Mouse (Mus musculus) MEL (cell line): Measurements from ENCODE around the gene Pdia6.

Source experiments
- CTCF ChIP-seq, 3 experiments: IDR thresholded peaks in 2 of 3; conservative IDR thresholded peaks in 1 of 3; 2 replicates each; pipeline ENCODE4 v1.5.1; 2011 to 2012; ENCODE audit warnings: low read length in 3 of 3, low read depth in 2 of 3, mild to moderate bottlenecking in 2 of 3, improper control_type of control experiment in 1 of 3, inconsistent platforms in 1 of 3, mixed read lengths in 1 of 3, moderate library complexity in 1 of 3; ENCODE audit not compliant: control insufficient read depth in 1 of 3, insufficient read depth in 1 of 3, poor library complexity in 1 of 3, severe bottlenecking in 1 of 3
- EP300 ChIP-seq, 2 experiments: IDR thresholded peaks; 2 replicates each; pipeline ENCODE4 v1.6.1; 2011; ENCODE audit warnings: improper control_type of control experiment in 2 of 2, low read length in 2 of 2, low read depth in 1 of 2, mild to moderate bottlenecking in 1 of 2
- MEF2A ChIP-seq: IDR thresholded peaks from 2 replicates; pipeline ENCODE4 v1.6.1; 2014; ENCODE audit warnings: low read depth, mild to moderate bottlenecking, inconsistent platforms, low read length, improper control_type of control experiment; ENCODE audit not compliant: poor library complexity, insufficient replicate concordance, severe bottlenecking; ENCODE audit errors: extremely low read depth
- POLR2AphosphoS2 ChIP-seq: IDR thresholded peaks from 2 replicates; pipeline ENCODE4 v1.6.1; 2011; ENCODE audit warnings: low read length, improper control_type of control experiment

DNA sequence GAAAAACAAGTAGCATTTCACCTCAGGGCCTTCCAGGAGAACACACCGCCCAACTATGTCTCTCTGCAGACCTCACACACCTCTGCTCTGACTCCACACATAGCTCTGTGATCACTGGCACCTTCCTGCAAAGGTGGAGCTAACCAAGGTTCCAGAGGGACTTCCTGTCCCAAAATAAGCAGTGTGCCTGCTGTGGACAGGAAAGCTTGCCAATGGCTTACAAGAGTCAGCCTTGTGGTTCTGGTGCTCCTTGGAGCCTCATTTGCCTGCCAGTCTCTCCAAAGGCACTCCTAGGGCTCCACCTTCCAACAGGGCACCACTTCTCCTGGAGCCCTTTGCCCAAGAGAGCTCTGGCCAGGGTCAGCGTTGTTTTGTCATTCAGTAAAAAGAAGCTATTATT is 1.5 kb upstream of the Pdia6 start:
- TF ChIP-seq CTCF (IDR thresholded peaks at IDR 0.05 in 2 of 3, conservative IDR thresholded peaks at IDR 0.05 in 1 of 3; ENCODE audit: control insufficient read depth in 1 of 3, insufficient read depth in 1 of 3, low read depth in 2 of 3, low read length in 3 of 3, poor library complexity in 1 of 3, severe bottlenecking in 1 of 3) = no peak
- TF ChIP-seq EP300 (IDR thresholded peaks at IDR 0.05; ENCODE audit: low read depth in 1 of 2, low read length in 2 of 2) = no peak
- no peak for TF ChIP-seq POLR2AphosphoS2
- no peak for TF ChIP-seq MEF2A
